Mouse (Mus musculus) G1E (cell line): Measurements from ENCODE around the gene Camkmt. TPM values are rescaled to one million over a fixed set of nuclear protein-coding genes. Genes with fewer than 3 reads are reported as not detected.

Source experiments
- ATAC-seq: 2 replicates; pipeline ENCODE4 v1.8.0; 2016; ENCODE audit warnings: mild to moderate bottlenecking; ENCODE audit not compliant: insufficient number of reproducible peaks, poor library complexity, low FRiP score, severe bottlenecking; ENCODE audit errors: extremely low read depth
- DNase-seq: peaks from one replicate; pipeline ENCODE4 v3.0.0; 2012; ENCODE audit warnings: low spot score
- H3K27me3 ChIP-seq: 2 replicates; pipeline ENCODE4 v1.6.1; 2012; ENCODE audit warnings: mild to moderate bottlenecking, low read length, inconsistent platforms; ENCODE audit not compliant: insufficient read depth
- H3K36me3 ChIP-seq: replicated peaks from 2 replicates; pipeline ENCODE3; 2012; ENCODE audit warnings: mild to moderate bottlenecking, inconsistent platforms
- H3K4me1 ChIP-seq: 2 replicates; pipeline ENCODE4 v1.6.1; 2012; ENCODE audit warnings: low read depth, low read length, inconsistent platforms, mixed read lengths; ENCODE audit not compliant: insufficient read depth
- H3K4me3 ChIP-seq: 2 replicates; pipeline ENCODE4 v1.5.1; 2012; ENCODE audit warnings: low read depth, mild to moderate bottlenecking, inconsistent platforms, low read length, moderate library complexity, mixed read lengths
- H3K9me3 ChIP-seq: replicated peaks from 2 replicates; pipeline ENCODE4 v1.6.1; 2012; ENCODE audit warnings: inconsistent platforms
- CTCF ChIP-seq: IDR thresholded peaks from 2 replicates; pipeline ENCODE4 v1.5.1; 2012; ENCODE audit warnings: low read depth, low read length, inconsistent platforms, mixed read lengths
- GATA1 ChIP-seq: IDR thresholded peaks from 2 replicates; pipeline ENCODE4 v1.6.1; 2012; ENCODE audit warnings: borderline replicate concordance, low read length, inconsistent platforms, mixed read lengths
- GATA2 ChIP-seq: IDR thresholded peaks from 2 replicates; pipeline ENCODE4 v1.6.1; 2012; ENCODE audit warnings: low read depth, low read length, inconsistent platforms, borderline replicate concordance
- POLR2AphosphoS5 ChIP-seq: IDR thresholded peaks from 2 replicates; pipeline ENCODE4 v1.6.1; 2012; ENCODE audit warnings: low read depth, low read length, inconsistent platforms; ENCODE audit not compliant: insufficient replicate concordance
- TAL1 ChIP-seq: conservative IDR thresholded peaks from 2 replicates; pipeline ENCODE4 v1.6.1; 2012; ENCODE audit warnings: low read depth, low read length, inconsistent platforms, mixed read lengths
- polyA plus RNA-seq: library from polyadenylated mRNA; stranded (reverse); fragments of >175 nt; gene quantifications from 2 replicates; pipeline ENCODE4 v1.2.3, GENCODE M21; 2012
- total RNA-seq, 2 experiments: library from RNA; stranded (forward) in 1 of 2; stranded (reverse) in 1 of 2; fragments of 200-1000 nt in 1 of 2; fragments of >200 nt in 1 of 2; fragmentation: Nextera tagmentation in 1 of 2; gene quantifications; 2 replicates each; pipeline ENCODE4 v1.2.3; 2014 to 2017

Camkmt gene
- total and polyA plus RNA-seq, 3 experiments = 1.6 to 8.0 (median 1.7) TPM

- ATAC-seq (no peak), DNase-seq (no peak)
- Histone ChIP-seq H3K36me3 (no peaks in the 10 kb centered on the region), H3K27me3 (no peaks in the 10 kb centered on the region), H3K9me3 (peaks cover 4% of the 10 kb centered on the region; the same call in 1 of the 2 replicates), H3K4me3 (no peak overlapping the region), H3K4me1 (peaks cover 4% of the 10 kb centered on the region; the same call in 1 of the 2 replicates)
- no peak for TF ChIP-seq GATA2
Observed at GRCm38 (mm10) chr17:85352731-85353130, 262.4 kb downstream of the Camkmt start.

- H3K36me3 ChIP-seq = no peaks in the 10 kb centered on the region
- H3K27me3 ChIP-seq = no peaks in the 10 kb centered on the region
- no peak for TF ChIP-seq TAL1
- TF ChIP-seq POLR2AphosphoS5 = no peak
- TF ChIP-seq CTCF = no peak
- TF ChIP-seq GATA1 = no peak
- no peak for TF ChIP-seq GATA2
- no peak overlapping the region for H3K4me3 ChIP-seq
- H3K4me1 ChIP-seq = peaks cover 4% of the 10 kb centered on the region; the same call in 1 of the 2 replicates
- ATAC-seq (no peak), DNase-seq (no peak)
- peaks cover 4% of the 10 kb centered on the region; the same call in 1 of the 2 replicates for H3K9me3 ChIP-seq
Observed at GRCm38 (mm10) chr17:85353191-85353590, 262.8 kb downstream of the Camkmt start.

GRCm38 (mm10) chr17:85353636-85354035 lies 263.3 kb downstream of the Camkmt start:
- Histone ChIP-seq H3K27me3 (no peaks in the 10 kb centered on the region), H3K9me3 (peaks cover 4% of the 10 kb centered on the region; the same call in 1 of the 2 replicates), H3K4me3 (no peak overlapping the region), H3K4me1 (peaks cover 4% of the 10 kb centered on the region; the same call in 1 of the 2 replicates), H3K36me3 (no peaks in the 10 kb centered on the region)
- no peak for ATAC-seq
- DNase-seq = no peak
- TF ChIP-seq GATA2 = no peak
- no peak for TF ChIP-seq POLR2AphosphoS5
- no peak for TF ChIP-seq CTCF
- no peak for TF ChIP-seq GATA1
- no peak for TF ChIP-seq TAL1

- Histone ChIP-seq H3K27me3 (no peaks in the 10 kb centered on the region), H3K4me3 (no peak overlapping the region), H3K9me3 (peaks cover 4% of the 10 kb centered on the region; the same call in 1 of the 2 replicates), H3K4me1 (peaks cover 4% of the 10 kb centered on the region; the same call in 1 of the 2 replicates), H3K36me3 (no peaks in the 10 kb centered on the region)
- DNase-seq = no peak
- TF ChIP-seq CTCF (no peak), POLR2AphosphoS5 (no peak), GATA1 (no peak), GATA2 (no peak), TAL1 (no peak)
- no peak for ATAC-seq
Observed at GRCm38 (mm10) chr17:85355356-85355755, 265.0 kb downstream of the Camkmt start.

GRCm38 (mm10) chr17:85361006-85361405 lies 270.7 kb downstream of the Camkmt start:
- H3K4me1 ChIP-seq = no peaks in the 10 kb centered on the region
- DNase-seq = no peak
- H3K4me3 ChIP-seq = no peak overlapping the region
- no peaks in the 10 kb centered on the region for H3K9me3 ChIP-seq
- ATAC-seq = no peak
- H3K27me3 ChIP-seq = peaks cover 6% of the 10 kb centered on the region; the same call in 1 of the 2 replicates
- no peaks in the 10 kb centered on the region for H3K36me3 ChIP-seq
- no peak for TF ChIP-seq GATA2
- no peak for TF ChIP-seq GATA1
- no peak for TF ChIP-seq CTCF
- TF ChIP-seq POLR2AphosphoS5 = no peak

- peaks cover 14% of the 10 kb centered on the region for H3K4me1 ChIP-seq
- no peaks in the 10 kb centered on the region for H3K9me3 ChIP-seq
- DNase-seq = no peak
- ATAC-seq = no peak
- H3K36me3 ChIP-seq = no peaks in the 10 kb centered on the region
- peaks cover 10% of the 10 kb centered on the region; the same call in 1 of the 2 replicates for H3K27me3 ChIP-seq
- no peak for TF ChIP-seq TAL1
- no peak overlapping the region for H3K4me3 ChIP-seq
Observed at GRCm38 (mm10) chr17:85367319-85367718, 277.0 kb downstream of the Camkmt start.

- TF ChIP-seq GATA1 = no peak
- TF ChIP-seq CTCF = no peak
- TF ChIP-seq TAL1 = no peak
- no peak for TF ChIP-seq POLR2AphosphoS5
- TF ChIP-seq GATA2 = no peak
- H3K36me3 ChIP-seq = no peaks in the 10 kb centered on the region
- DNase-seq (no peak), ATAC-seq (no peak)
- no peak overlapping the region for H3K4me3 ChIP-seq
- H3K4me1 ChIP-seq = peaks cover 24% of the 10 kb centered on the region
- no peaks in the 10 kb centered on the region for H3K9me3 ChIP-seq
- H3K27me3 ChIP-seq = peaks cover 4% of the 10 kb centered on the region; the same call in 1 of the 2 replicates
Observed at GRCm38 (mm10) chr17:85368776-85369175, 278.4 kb downstream of the Camkmt start.
